Mouse (Mus musculus): ENCODE measurements around the gene Akr1c19. TPM values are rescaled to one million over a fixed set of nuclear protein-coding genes. Genes with fewer than 3 reads are reported as not detected.

The Akr1c19 gene
- total and polyA plus RNA-seq, 3 experiments, result not detected

GRCm38 (mm10) chr13:4230841-4231623, 2.5 kb downstream of the Akr1c19 start:
- Histone ChIP-seq H3K27me3 (ENCODE audit: control insufficient read depth in 1 of 2, insufficient read depth in 2 of 2, low read length in 2 of 2) (no peaks in the 10 kb centered on the region), H3K36me3 (ENCODE audit: control insufficient read depth in 1 of 2, insufficient read depth in 2 of 2, low read length in 2 of 2) (no peaks in the 10 kb centered on the region), H3K9ac (ENCODE audit: control insufficient read depth, low read depth, low read length, poor library complexity, severe bottlenecking) (no peak overlapping the region), H3K9me3 (replicated peaks; ENCODE audit: insufficient read depth, low read length) (no peaks in the 10 kb centered on the region), H3K4me3 (ENCODE audit: control insufficient read depth in 1 of 2, insufficient read depth in 1 of 2, low read depth in 2 of 2, low read length in 2 of 2) (no peak overlapping the region), H3K79me2 (ENCODE audit: control insufficient read depth, insufficient read depth, low read length, poor library complexity) (no peaks in the 10 kb centered on the region), H3K4me1 (ENCODE audit: control insufficient read depth in 1 of 2, insufficient read depth in 2 of 2, low read length in 2 of 2) (no peaks in the 10 kb centered on the region), H3K27ac (ENCODE audit: control insufficient read depth, low read depth, low read length) (no peak overlapping the region)
- no peak for DNase-seq (ENCODE audit: low read depth, low spot score)
- TF ChIP-seq SMC3 (IDR thresholded peaks at IDR 0.05; ENCODE audit: low read depth, low read length), result no peak
- no peak for TF ChIP-seq ZMIZ1 (IDR thresholded peaks at IDR 0.05; ENCODE audit: low read depth, low read length)
- TF ChIP-seq MYB (IDR thresholded peaks at IDR 0.05; ENCODE audit: low read depth, low read length), result no peak
- TF ChIP-seq USF2 (IDR thresholded peaks at IDR 0.05; ENCODE audit: borderline replicate concordance in 1 of 2, insufficient read depth in 1 of 2, low read depth in 1 of 2, low read length in 2 of 2), result no peak
- TF ChIP-seq CHD2 (IDR thresholded peaks at IDR 0.05; ENCODE audit: low read length), result no peak
- TF ChIP-seq CTCF (IDR thresholded peaks at IDR 0.05 in 2 of 3, conservative IDR thresholded peaks at IDR 0.05 in 1 of 3; ENCODE audit: control insufficient read depth in 1 of 3, insufficient read depth in 1 of 3, low read depth in 2 of 3, low read length in 3 of 3, poor library complexity in 1 of 3, severe bottlenecking in 1 of 3), result no peak
- no peak for TF ChIP-seq GABPA (IDR thresholded peaks at IDR 0.05; ENCODE audit: low read depth, low read length)
- TF ChIP-seq CHD1 (IDR thresholded peaks at IDR 0.05; ENCODE audit: low read depth, low read length), result no peak
- TF ChIP-seq NELFE (IDR thresholded peaks at IDR 0.05; ENCODE audit: low read depth, low read length), result no peak
- TF ChIP-seq MYC (IDR thresholded peaks at IDR 0.05; ENCODE audit: low read depth, low read length), result no peak
- no peak for TF ChIP-seq MEF2A (IDR thresholded peaks at IDR 0.05; ENCODE audit: extremely low read depth, insufficient replicate concordance, low read depth, low read length, poor library complexity, severe bottlenecking)
- TF ChIP-seq MAX (IDR thresholded peaks at IDR 0.05; ENCODE audit: low read length), result no peak
- no peak for TF ChIP-seq RAD21 (IDR thresholded peaks at IDR 0.05; ENCODE audit: low read depth, low read length)
- TF ChIP-seq MAFK (IDR thresholded peaks at IDR 0.05; ENCODE audit: borderline replicate concordance, low read depth, low read length), result no peak
- no peak for TF ChIP-seq EP300 (IDR thresholded peaks at IDR 0.05; ENCODE audit: low read depth in 1 of 2, low read length in 2 of 2)
- TF ChIP-seq ELF1 (IDR thresholded peaks at IDR 0.05; ENCODE audit: low read depth, low read length), result no peak
- TF ChIP-seq GATA1 (IDR thresholded peaks at IDR 0.05; ENCODE audit: low read depth, low read length), result no peak
- no peak for TF ChIP-seq TBP (IDR thresholded peaks at IDR 0.05; ENCODE audit: low read depth, low read length)
- no peak for TF ChIP-seq HCFC1 (IDR thresholded peaks at IDR 0.05; ENCODE audit: low read depth, low read length)
- TF ChIP-seq ZNF384 (IDR thresholded peaks at IDR 0.05; ENCODE audit: low read depth, low read length), result no peak

GRCm38 (mm10) chr13:4233135-4233534, 4.6 kb downstream of the Akr1c19 start:
- DNase-seq (ENCODE audit: low read depth, low spot score), result no peak
- no peaks in the 10 kb centered on the region for H3K9me3 ChIP-seq (replicated peaks; ENCODE audit: insufficient read depth, low read length)
- no peaks in the 10 kb centered on the region for H3K27me3 ChIP-seq (ENCODE audit: control insufficient read depth in 1 of 2, insufficient read depth in 2 of 2, low read length in 2 of 2)
- TF ChIP-seq CTCF (IDR thresholded peaks at IDR 0.05 in 2 of 3, conservative IDR thresholded peaks at IDR 0.05 in 1 of 3; ENCODE audit: control insufficient read depth in 1 of 3, insufficient read depth in 1 of 3, low read depth in 2 of 3, low read length in 3 of 3, poor library complexity in 1 of 3, severe bottlenecking in 1 of 3), result no peak
- TF ChIP-seq TCF12 (IDR thresholded peaks at IDR 0.05; ENCODE audit: low read depth, low read length), result no peak
- no peaks in the 10 kb centered on the region for H3K36me3 ChIP-seq (ENCODE audit: control insufficient read depth in 1 of 2, insufficient read depth in 2 of 2, low read length in 2 of 2)
- no peak overlapping the region for H3K27ac ChIP-seq (ENCODE audit: control insufficient read depth, low read depth, low read length)
- no peaks in the 10 kb centered on the region for H3K79me2 ChIP-seq (ENCODE audit: control insufficient read depth, insufficient read depth, low read length, poor library complexity)
- no peak overlapping the region for H3K9ac ChIP-seq (ENCODE audit: control insufficient read depth, low read depth, low read length, poor library complexity, severe bottlenecking)
- no peaks in the 10 kb centered on the region for H3K4me1 ChIP-seq (ENCODE audit: control insufficient read depth in 1 of 2, insufficient read depth in 2 of 2, low read length in 2 of 2)
- H3K4me3 ChIP-seq (ENCODE audit: control insufficient read depth in 1 of 2, insufficient read depth in 1 of 2, low read depth in 2 of 2, low read length in 2 of 2), result no peak overlapping the region
